Mouse (Mus musculus) liver, embryonic 14.5 days (tissue): Measurements from ENCODE around the gene Kif23. TPM values are rescaled to one million over a fixed set of nuclear protein-coding genes. Genes with fewer than 3 reads are reported as not detected.

ENCODE experiments used
- ATAC-seq: fragments of 200-750 bp; cut with Nextera tagmentation; 2 replicates; pipeline ENCODE4 v1.8.0; 2017; ENCODE audit warnings: moderate number of reproducible peaks, mild to moderate bottlenecking, moderate library complexity; ENCODE audit not compliant: insufficient read depth
- DNase-seq, 3 experiments: peaks; one replicate each; pipeline ENCODE4 v3.0.0-alpha.2; 2012 to 2013; ENCODE audit warnings: low read depth in 3 of 3, low spot score in 3 of 3
- H3K27ac ChIP-seq: fragments of 300-500 bp; sonication (generic); 2 replicates; pipeline ENCODE4 v1.5.1; 2014; ENCODE audit warnings: moderate library complexity, mild to moderate bottlenecking, control low read depth, inconsistent platforms
- H3K27me3 ChIP-seq: fragments of 300-500 bp; sonication (generic); 2 replicates; pipeline ENCODE4 v1.6.1; 2014; ENCODE audit warnings: mild to moderate bottlenecking, low read length, moderate library complexity; ENCODE audit not compliant: control insufficient read depth, insufficient read depth
- H3K36me3 ChIP-seq: fragments of 300-500 bp; sonication (generic); replicated peaks from 2 replicates; pipeline ENCODE4 v1.6.1; 2014; ENCODE audit warnings: low read depth; ENCODE audit not compliant: control insufficient read depth, insufficient read depth
- H3K4me1 ChIP-seq, 2 experiments: fragments of 200-500 bp in 1 of 2; fragments of 300-500 bp in 1 of 2; sonication (generic) in 1 of 2; replicated peaks; 2 replicates each; pipeline ENCODE4 v1.6.1; 2012 to 2014; ENCODE audit warnings: antibody characterized with exemption in 1 of 2, inconsistent platforms in 1 of 2, low read length in 1 of 2; ENCODE audit not compliant: control insufficient read depth in 2 of 2, insufficient read depth in 2 of 2
- H3K4me2 ChIP-seq: fragments of 300-500 bp; sonication (generic); 2 replicates; pipeline ENCODE4 v1.6.1; 2014; ENCODE audit warnings: low read depth, mild to moderate bottlenecking, control low read depth, moderate library complexity
- H3K4me3 ChIP-seq, 2 experiments: fragments of 200-500 bp in 1 of 2; fragments of 300-500 bp in 1 of 2; sonication (generic) in 1 of 2; 2 replicates each; pipeline ENCODE4 v1.5.1; 2012 to 2014; ENCODE audit warnings: low read depth in 2 of 2, low read length in 2 of 2, mild to moderate bottlenecking in 2 of 2, control low read depth in 1 of 2, inconsistent platforms in 1 of 2, moderate library complexity in 1 of 2; ENCODE audit not compliant: insufficient read depth in 1 of 2
- H3K9ac ChIP-seq: fragments of 300-500 bp; sonication (generic); replicated peaks from 2 replicates; pipeline ENCODE4 v1.6.1; 2014; ENCODE audit warnings: mild to moderate bottlenecking, control low read depth, moderate library complexity
- H3K9me3 ChIP-seq: fragments of 300-500 bp; sonication (generic); 2 replicates; pipeline ENCODE4 v1.6.1; 2016; ENCODE audit warnings: low read length, mixed read lengths; ENCODE audit not compliant: control insufficient read depth
- CTCF ChIP-seq: IDR thresholded peaks from 2 replicates; pipeline ENCODE4 v1.5.1; 2016; ENCODE audit warnings: antibody characterized with exemption, low read depth, control low read depth
- EP300 ChIP-seq: IDR thresholded peaks from 2 replicates; pipeline ENCODE4 v1.6.1; 2016; ENCODE audit warnings: antibody characterized with exemption, low read depth
- WGBS: fragments of 180-500 bp; shearing (Covaris S2); extraction: QIAGEN DNeasy Blood & Tissue Kit; methylation state at CpG from one replicate; pipeline ENCODE4 v1.1.7; 2014; ENCODE audit not compliant: insufficient replicate concordance; 5-methylcytosine and 5-hydroxymethylcytosine counted together
- polyA plus RNA-seq, 2 experiments: library from polyadenylated mRNA; depleted of rRNA in 1 of 2; stranded (reverse) in 1 of 2; unstranded in 1 of 2; fragments of >200 nt; fragmentation: Nextera tagmentation in 1 of 2; extraction: Ambion mirVana in 1 of 2; gene quantifications; 2 replicates each; pipeline versions ENCODE4 v1.2.1 to v1.2.3; 2012 to 2014

Gene Kif23
- polyA plus RNA-seq, 2 experiments = 44.3 to 68.8 TPM

- no peak overlapping the region for H3K27ac ChIP-seq
- H3K4me1 ChIP-seq = no peaks in the 10 kb centered on the region
- DNase-seq (no peak), ATAC-seq (no peak)
- 6% methylated on average over 16 of the region's 16 CpGs for WGBS
- TF ChIP-seq EP300 (no peak), CTCF (peak; percentile 89)
- H3K9ac ChIP-seq = no peak overlapping the region
- no peaks in the 10 kb centered on the region for H3K36me3 ChIP-seq
- no peak overlapping the region for H3K4me2 ChIP-seq
- H3K4me3 ChIP-seq = no peak overlapping the region
- H3K27me3 ChIP-seq = peaks cover 8% of the 10 kb centered on the region; the same call in 1 of the 2 replicates
- H3K9me3 ChIP-seq = no peaks in the 10 kb centered on the region
Measured at GRCm38 (mm10) chr9:61899804-61900203, 46.8 kb downstream of the Kif23 start.

GRCm38 (mm10) chr9:61898401-61898800, 48.2 kb downstream of the Kif23 start:
- Histone ChIP-seq H3K27me3 (peaks cover 8% of the 10 kb centered on the region; the same call in 1 of the 2 replicates), H3K36me3 (no peaks in the 10 kb centered on the region)
- no peak for ATAC-seq

GRCm38 (mm10) chr9:61895014-61895413, 51.6 kb downstream of the Kif23 start:
- 54% methylated on average over 8 of the region's 8 CpGs for WGBS
- H3K4me3 ChIP-seq = no peak overlapping the region
- H3K27ac ChIP-seq = no peak overlapping the region
- H3K9ac ChIP-seq = no peak overlapping the region
- no peaks in the 10 kb centered on the region for H3K36me3 ChIP-seq
- no peaks in the 10 kb centered on the region for H3K4me1 ChIP-seq
- DNase-seq (no peak), ATAC-seq (no peak)
- no peak overlapping the region for H3K4me2 ChIP-seq
- H3K27me3 ChIP-seq = peaks cover 8% of the 10 kb centered on the region; the same call in 1 of the 2 replicates
- no peak for TF ChIP-seq EP300
- no peak for TF ChIP-seq CTCF
- no peaks in the 10 kb centered on the region for H3K9me3 ChIP-seq

More at GRCm38 (mm10) chr9:61898401-61898800, 48.2 kb downstream of the Kif23 start:
- H3K9me3 ChIP-seq = no peaks in the 10 kb centered on the region
- H3K4me3 ChIP-seq = no peak overlapping the region
- TF ChIP-seq CTCF = peak; percentile 88
- TF ChIP-seq EP300 = no peak
- H3K27ac ChIP-seq = no peak overlapping the region
- no peak overlapping the region for H3K4me2 ChIP-seq
- no peak overlapping the region for H3K9ac ChIP-seq
- WGBS = 6% methylated on average over 8 of the region's 8 CpGs
- no peak for DNase-seq
- H3K4me1 ChIP-seq = no peaks in the 10 kb centered on the region

- Histone ChIP-seq H3K4me2 (no peak overlapping the region), H3K27me3 (no peaks in the 10 kb centered on the region), H3K36me3 (no peaks in the 10 kb centered on the region), H3K27ac (no peak overlapping the region), H3K4me3 (no peak overlapping the region), H3K4me1 (no peaks in the 10 kb centered on the region), H3K9me3 (no peaks in the 10 kb centered on the region), H3K9ac (no peak overlapping the region)
- no peak for ATAC-seq
- TF ChIP-seq EP300 (no peak), CTCF (no peak)
- no peak for DNase-seq
- WGBS = 66% methylated on average over 8 of the region's 8 CpGs
Measured at GRCm38 (mm10) chr9:61889855-61890254, 56.7 kb downstream of the Kif23 start.

- no peak for TF ChIP-seq EP300
- no peak for TF ChIP-seq CTCF
- H3K27ac ChIP-seq = no peak overlapping the region
- H3K9ac ChIP-seq = no peak overlapping the region
- ATAC-seq = no peak
- H3K27me3 ChIP-seq = no peaks in the 10 kb centered on the region
- DNase-seq = no peak
- no peak overlapping the region for H3K4me2 ChIP-seq
- 63% methylated on average over 11 of the region's 11 CpGs for WGBS
- no peaks in the 10 kb centered on the region for H3K4me1 ChIP-seq
- no peak overlapping the region for H3K4me3 ChIP-seq
- H3K36me3 ChIP-seq = no peaks in the 10 kb centered on the region
- H3K9me3 ChIP-seq = no peaks in the 10 kb centered on the region
Measured at GRCm38 (mm10) chr9:61887661-61888379, 58.8 kb downstream of the Kif23 start.
